Mouse (Mus musculus) heart, embryonic 15.5 days (tissue): Measurements from ENCODE around the gene Pink1. TPM values are rescaled to one million over a fixed set of nuclear protein-coding genes. Genes with fewer than 3 reads are reported as not detected.

Source experiments
- ATAC-seq: fragments of 200-750 bp; cut with Nextera tagmentation; replicated peaks from 2 replicates; pipeline ENCODE4 v1.8.0; 2017; ENCODE audit warnings: low read depth, moderate TSS enrichment; ENCODE audit not compliant: insufficient number of reproducible peaks, insufficient read depth, low FRiP score
- H3K27ac ChIP-seq: fragments of 300-500 bp; sonication (generic); 2 replicates; pipeline ENCODE4 v1.5.1; 2015; ENCODE audit warnings: mild to moderate bottlenecking, inconsistent platforms
- H3K27me3 ChIP-seq: fragments of 300-500 bp; sonication (generic); 2 replicates; pipeline ENCODE4 v1.6.1; 2015; ENCODE audit warnings: inconsistent platforms
- H3K36me3 ChIP-seq: fragments of 300-500 bp; sonication (generic); 2 replicates; pipeline ENCODE4 v1.6.1; 2015; ENCODE audit warnings: mild to moderate bottlenecking, inconsistent platforms
- H3K4me1 ChIP-seq: fragments of 300-500 bp; sonication (generic); replicated peaks from 2 replicates; pipeline ENCODE4 v1.6.1; 2015; ENCODE audit warnings: inconsistent platforms
- H3K4me2 ChIP-seq: fragments of 300-500 bp; sonication (generic); 2 replicates; pipeline ENCODE4 v1.6.1; 2015; ENCODE audit warnings: inconsistent platforms, mild to moderate bottlenecking, moderate library complexity
- H3K4me3 ChIP-seq: fragments of 300-500 bp; sonication (generic); 2 replicates; pipeline ENCODE4 v1.5.1; 2015; ENCODE audit warnings: mild to moderate bottlenecking, inconsistent platforms
- H3K9ac ChIP-seq: fragments of 300-500 bp; sonication (generic); 2 replicates; pipeline ENCODE4 v1.6.1; 2015; ENCODE audit warnings: mild to moderate bottlenecking, inconsistent platforms
- H3K9me3 ChIP-seq: fragments of 300-500 bp; sonication (generic); replicated peaks from 2 replicates; pipeline ENCODE4 v1.6.1; 2016; ENCODE audit warnings: inconsistent platforms
- WGBS: fragments of 180-500 bp; shearing (Covaris S2); methylation state at CpG from one replicate; pipeline ENCODE4 v1.1.7; 2015; ENCODE audit warnings: mixed read lengths; 5-methylcytosine and 5-hydroxymethylcytosine counted together
- polyA plus RNA-seq: library from polyadenylated mRNA; unstranded; fragments of >200 nt; fragmentation: Nextera tagmentation; extraction: Ambion mirVana; gene quantifications from 2 replicates; pipeline ENCODE4 v1.2.1, GENCODE M21; 2015

Gene Pink1
- polyA plus RNA-seq, 1 experiment from 2014 or later: 72.4 TPM

DNA sequence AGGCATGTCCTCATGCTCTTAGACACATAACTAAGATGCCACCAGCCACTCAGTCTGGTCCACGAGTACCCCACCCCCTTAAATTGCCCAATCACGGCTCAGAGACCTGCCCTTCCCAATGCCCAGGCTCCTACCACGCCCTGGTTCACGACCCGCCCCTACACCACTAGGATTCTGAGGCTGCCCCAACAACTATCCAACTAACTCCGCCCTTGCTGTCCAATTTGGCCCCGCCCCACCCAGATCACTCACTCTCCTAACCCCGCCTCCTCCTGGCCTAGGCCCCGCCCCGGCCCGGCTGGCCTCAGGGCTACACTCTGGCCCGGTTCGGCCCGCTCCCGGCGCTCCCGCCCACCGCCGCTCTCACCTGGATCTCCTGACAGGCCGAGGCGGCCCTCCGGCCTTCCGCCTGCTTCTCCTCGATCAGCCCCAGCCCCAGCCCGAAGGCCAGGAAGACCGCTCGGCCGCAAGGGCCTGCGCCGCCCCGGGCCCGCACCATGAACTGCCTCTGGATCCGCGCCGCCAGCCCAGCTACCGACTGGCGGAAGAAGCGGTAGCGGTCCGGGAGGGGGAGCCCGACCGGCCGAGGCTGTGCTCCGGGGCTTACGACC, 536 bp downstream of the Pink1 start:
- H3K27me3 ChIP-seq: no peaks in the 10 kb centered on the region
- WGBS: 0% methylated on average over 45 of the region's 45 CpGs
- peak overlapping the region; percentile 74 for H3K4me3 ChIP-seq
- H3K4me1 ChIP-seq: peaks cover 45% of the 10 kb centered on the region
- H3K4me2 ChIP-seq: peak overlapping the region; percentile 65
- H3K36me3 ChIP-seq: no peaks in the 10 kb centered on the region
- peak overlapping the region; percentile 86 for H3K9ac ChIP-seq
- H3K27ac ChIP-seq: peak overlapping the region; percentile 97
- peak; percentile 91 for ATAC-seq
- no peaks in the 10 kb centered on the region for H3K9me3 ChIP-seq

DNA sequence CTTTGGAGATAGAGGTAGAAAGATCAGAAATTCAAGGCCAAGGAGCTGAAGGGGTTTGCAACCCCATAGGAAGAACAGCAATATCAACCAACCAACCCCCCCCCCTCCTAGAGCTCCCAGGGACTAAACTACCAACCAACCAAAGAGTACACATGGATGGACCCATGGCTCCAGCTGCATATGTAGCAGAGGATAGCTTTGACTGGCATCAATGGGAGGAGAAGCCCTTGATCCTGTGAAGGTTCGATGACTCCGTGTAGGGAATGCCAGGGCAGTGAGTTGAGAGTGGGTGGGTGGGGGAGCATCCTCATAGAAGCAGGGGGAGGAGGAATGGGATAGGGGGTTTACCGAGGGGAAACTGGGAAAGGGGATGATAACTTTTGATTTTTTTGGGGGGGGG, 1.7 kb downstream of the Pink1 start:
- no peaks in the 10 kb centered on the region for H3K9me3 ChIP-seq
- 88% methylated on average over 3 of the region's 3 CpGs for WGBS
- H3K27ac ChIP-seq: peak overlapping the region; percentile 96
- H3K36me3 ChIP-seq: no peaks in the 10 kb centered on the region
- peaks cover 48% of the 10 kb centered on the region for H3K4me1 ChIP-seq
- ATAC-seq: no peak
- H3K4me2 ChIP-seq: peak overlapping the region; percentile 35; the same call in 1 of the 2 replicates
- no peak overlapping the region for H3K9ac ChIP-seq
- H3K4me3 ChIP-seq: no peak overlapping the region
- no peaks in the 10 kb centered on the region for H3K27me3 ChIP-seq

DNA sequence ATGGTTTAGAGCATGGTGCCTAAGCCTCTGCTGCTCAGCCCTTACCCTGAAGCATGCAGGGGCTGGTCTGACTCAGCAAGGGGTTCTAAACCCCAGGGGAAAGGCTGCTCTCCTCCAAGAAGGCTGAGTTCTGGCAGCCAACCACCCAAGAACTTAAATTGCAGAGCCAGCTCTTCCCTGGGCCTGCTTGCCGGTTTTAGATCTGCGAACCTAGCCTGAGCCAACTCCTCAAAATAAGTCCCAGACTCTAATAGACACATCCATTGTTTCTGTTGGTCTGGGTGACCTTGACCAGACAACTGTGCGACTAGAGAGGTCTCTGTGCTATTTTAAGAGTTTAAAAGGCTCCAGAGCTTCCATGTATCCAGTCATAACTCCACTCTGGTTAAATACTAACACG, 2.4 kb downstream of the Pink1 start:
- Histone ChIP-seq H3K4me3 (no peak overlapping the region), H3K9ac (no peak overlapping the region), H3K36me3 (no peaks in the 10 kb centered on the region), H3K4me1 (peaks cover 50% of the 10 kb centered on the region), H3K4me2 (peak overlapping the region; percentile 35), H3K27me3 (no peaks in the 10 kb centered on the region), H3K27ac (peak overlapping the region; percentile 96), H3K9me3 (no peaks in the 10 kb centered on the region)
- 38% methylated on average over 4 of the region's 4 CpGs for WGBS
- ATAC-seq: no peak

DNA sequence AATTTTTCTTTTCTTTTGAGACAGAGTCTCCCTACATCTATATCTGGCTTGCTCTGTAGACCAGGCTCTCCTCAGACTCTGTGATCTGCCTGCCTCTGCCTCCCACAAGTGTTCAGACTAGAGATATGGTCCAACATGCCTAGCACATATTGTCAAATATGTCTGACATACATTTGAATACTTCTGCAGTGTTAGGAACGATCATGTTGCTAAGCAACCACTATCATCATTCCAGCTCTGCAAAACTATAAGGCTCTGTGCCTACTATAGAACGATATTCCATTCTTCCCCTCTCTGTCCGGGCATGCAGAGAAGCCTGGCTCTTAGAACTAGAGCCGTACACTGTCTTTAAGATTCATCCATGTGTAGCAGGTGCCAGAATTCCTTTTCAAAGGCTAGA, 3.4 kb downstream of the Pink1 start:
- peaks cover 50% of the 10 kb centered on the region for H3K4me1 ChIP-seq
- 48% methylated on average over 4 of the region's 4 CpGs for WGBS
- no peaks in the 10 kb centered on the region; the same call in 1 of the 2 replicates for H3K36me3 ChIP-seq
- H3K9me3 ChIP-seq: no peaks in the 10 kb centered on the region
- H3K4me2 ChIP-seq: no peak overlapping the region
- H3K27ac ChIP-seq: peak overlapping the region; percentile 96
- H3K4me3 ChIP-seq: no peak overlapping the region
- no peak overlapping the region for H3K9ac ChIP-seq
- H3K27me3 ChIP-seq: no peaks in the 10 kb centered on the region
- no peak for ATAC-seq

DNA sequence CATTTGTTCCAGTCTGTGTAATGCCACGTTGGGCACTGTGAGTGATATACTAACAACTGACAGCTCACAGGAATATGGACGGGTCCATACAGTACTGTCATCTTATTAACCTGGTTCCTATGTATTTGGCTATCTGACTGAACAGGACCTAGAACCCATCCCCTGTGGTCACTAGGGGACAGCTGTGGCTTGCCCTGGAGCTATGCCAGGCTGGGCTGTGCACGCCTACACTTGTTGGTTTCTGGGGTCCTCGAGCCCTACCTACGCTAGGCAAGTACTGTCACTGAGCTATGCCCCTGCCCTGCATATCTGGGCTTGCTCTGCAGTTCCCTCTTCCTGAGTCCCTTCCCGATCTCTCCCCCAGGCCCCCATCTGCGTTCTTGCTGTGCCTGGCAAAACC, 4.6 kb downstream of the Pink1 start:
- no peak overlapping the region for H3K9ac ChIP-seq
- peaks cover 12% of the 10 kb centered on the region for H3K36me3 ChIP-seq
- 71% methylated on average over 7 of the region's 7 CpGs for WGBS
- H3K27me3 ChIP-seq: no peaks in the 10 kb centered on the region
- peaks cover 47% of the 10 kb centered on the region for H3K4me1 ChIP-seq
- no peak overlapping the region for H3K4me3 ChIP-seq
- 0 out of 2 replicates have a peak overlapping the region, but pooled peaks have one; percentile 5 for H3K27ac ChIP-seq
- no peaks in the 10 kb centered on the region for H3K9me3 ChIP-seq
- no peak overlapping the region for H3K4me2 ChIP-seq
- no peak for ATAC-seq

DNA sequence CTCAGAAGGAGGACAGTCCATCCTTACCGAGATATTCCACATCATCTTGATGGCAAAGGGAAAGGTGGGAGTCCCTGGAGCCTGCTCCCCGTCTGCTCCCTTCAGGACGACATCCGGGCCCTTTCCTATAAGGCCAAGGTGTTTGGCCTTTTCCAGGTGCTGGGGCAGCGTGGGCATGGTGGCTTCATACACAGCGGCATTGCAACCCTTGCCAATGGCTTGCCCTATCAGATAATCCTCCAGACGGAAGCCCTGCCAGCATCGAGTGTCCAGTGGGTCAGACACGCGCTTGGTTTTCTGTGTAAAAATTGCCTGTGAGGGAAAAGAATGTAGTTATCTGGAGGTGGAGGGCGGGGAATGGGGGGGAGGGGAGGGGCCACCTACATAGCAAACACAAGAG, 5.4 kb downstream of the Pink1 start:
- Histone ChIP-seq H3K27me3 (no peaks in the 10 kb centered on the region), H3K9me3 (no peaks in the 10 kb centered on the region), H3K36me3 (peaks cover 14% of the 10 kb centered on the region), H3K27ac (no peak overlapping the region), H3K4me2 (no peak overlapping the region), H3K9ac (no peak overlapping the region), H3K4me1 (peaks cover 45% of the 10 kb centered on the region), H3K4me3 (no peak overlapping the region)
- WGBS: 51% methylated on average over 11 of the region's 11 CpGs
- no peak for ATAC-seq

- Histone ChIP-seq H3K4me3 (no peak overlapping the region), H3K9ac (no peak overlapping the region), H3K4me1 (peaks cover 38% of the 10 kb centered on the region), H3K36me3 (peaks cover 26% of the 10 kb centered on the region), H3K4me2 (no peak overlapping the region), H3K27me3 (no peaks in the 10 kb centered on the region), H3K27ac (no peak overlapping the region), H3K9me3 (no peaks in the 10 kb centered on the region)
- WGBS: 36% methylated on average over 10 of the region's 10 CpGs
- no peak for ATAC-seq
Measured at GRCm38 (mm10) chr4:138319508-138319907, 6.6 kb downstream of the Pink1 start.

DNA sequence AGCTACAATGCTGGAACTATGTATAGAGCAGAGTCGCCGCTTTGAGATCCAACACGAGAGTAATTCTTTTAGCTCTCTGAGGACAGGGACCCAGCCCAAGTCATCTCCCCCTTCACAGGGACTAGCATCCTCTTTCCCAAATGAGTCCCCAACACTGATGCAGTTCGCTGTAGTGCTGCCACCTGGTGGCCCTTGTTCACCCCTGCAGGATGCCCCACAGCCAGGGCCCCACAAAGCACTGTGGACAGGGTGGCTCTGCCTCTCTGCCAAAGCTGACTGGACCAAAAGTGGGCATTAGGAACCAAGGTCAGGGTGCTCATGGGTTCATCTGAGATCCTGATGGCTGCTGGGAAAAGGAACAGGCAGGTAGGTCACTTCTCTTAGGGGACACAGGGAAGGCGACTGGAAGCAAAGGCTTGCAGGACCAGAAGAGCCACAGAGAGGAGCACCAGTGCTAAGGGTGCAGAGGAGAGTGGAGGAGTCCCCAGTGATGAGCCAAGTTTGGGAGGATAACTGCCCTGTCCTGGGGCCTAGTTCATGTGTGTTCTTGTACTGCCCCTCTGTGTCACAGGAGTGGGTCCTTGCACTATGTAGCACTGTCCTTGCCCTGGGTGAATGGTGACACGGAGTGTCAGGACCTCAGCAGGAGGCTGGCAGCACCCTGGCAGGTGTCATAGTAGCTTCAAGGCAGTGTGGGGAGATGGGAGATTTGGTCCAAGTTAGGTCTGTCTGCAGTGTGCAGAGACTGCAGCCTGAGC, 7.4 kb downstream of the Pink1 start:
- 47% methylated on average over 6 of the region's 6 CpGs for WGBS
- no peak overlapping the region for H3K4me2 ChIP-seq
- no peaks in the 10 kb centered on the region for H3K27me3 ChIP-seq
- ATAC-seq: no peak
- H3K9me3 ChIP-seq: no peaks in the 10 kb centered on the region
- H3K9ac ChIP-seq: no peak overlapping the region
- H3K27ac ChIP-seq: no peak overlapping the region
- H3K4me1 ChIP-seq: peaks cover 30% of the 10 kb centered on the region
- H3K4me3 ChIP-seq: no peak overlapping the region
- H3K36me3 ChIP-seq: peaks cover 34% of the 10 kb centered on the region

DNA sequence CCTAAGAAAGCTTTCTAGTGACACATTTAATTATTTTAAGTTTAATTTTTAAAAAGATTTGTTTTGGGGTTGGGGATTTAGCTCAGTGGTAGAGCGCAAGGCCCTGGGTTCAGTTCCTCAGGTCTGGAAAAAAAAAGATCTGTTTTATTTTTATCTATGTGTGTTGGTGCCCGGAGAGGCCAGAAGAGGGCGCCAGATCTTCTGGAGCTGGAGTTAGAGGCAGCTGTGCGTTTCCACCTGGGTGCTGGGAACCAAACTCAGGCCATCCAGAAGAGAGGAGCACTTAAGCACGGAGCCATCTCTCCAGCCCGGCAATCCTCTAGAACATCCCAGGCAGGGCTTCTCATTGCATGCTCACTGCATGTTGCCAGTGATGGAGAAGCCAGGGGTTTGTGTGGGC, 9.7 kb downstream of the Pink1 start:
- Histone ChIP-seq H3K4me1 (peaks cover 13% of the 10 kb centered on the region), H3K9me3 (no peaks in the 10 kb centered on the region), H3K27ac (no peak overlapping the region), H3K36me3 (peaks cover 56% of the 10 kb centered on the region), H3K27me3 (no peaks in the 10 kb centered on the region), H3K4me2 (no peak overlapping the region), H3K9ac (no peak overlapping the region), H3K4me3 (no peak overlapping the region)
- no peak for ATAC-seq
- WGBS: 93% methylated on average over 6 of the region's 6 CpGs

- ATAC-seq: no peak
- no peak overlapping the region for H3K27ac ChIP-seq
- H3K4me1 ChIP-seq: peaks cover 8% of the 10 kb centered on the region
- 65% methylated on average over 9 of the region's 9 CpGs for WGBS
- peaks cover 62% of the 10 kb centered on the region for H3K36me3 ChIP-seq
- no peak overlapping the region for H3K4me3 ChIP-seq
- no peaks in the 10 kb centered on the region for H3K27me3 ChIP-seq
- no peaks in the 10 kb centered on the region for H3K9me3 ChIP-seq
- no peak overlapping the region for H3K9ac ChIP-seq
- H3K4me2 ChIP-seq: no peak overlapping the region
Measured at GRCm38 (mm10) chr4:138315781-138316180, 10.3 kb downstream of the Pink1 start.

DNA sequence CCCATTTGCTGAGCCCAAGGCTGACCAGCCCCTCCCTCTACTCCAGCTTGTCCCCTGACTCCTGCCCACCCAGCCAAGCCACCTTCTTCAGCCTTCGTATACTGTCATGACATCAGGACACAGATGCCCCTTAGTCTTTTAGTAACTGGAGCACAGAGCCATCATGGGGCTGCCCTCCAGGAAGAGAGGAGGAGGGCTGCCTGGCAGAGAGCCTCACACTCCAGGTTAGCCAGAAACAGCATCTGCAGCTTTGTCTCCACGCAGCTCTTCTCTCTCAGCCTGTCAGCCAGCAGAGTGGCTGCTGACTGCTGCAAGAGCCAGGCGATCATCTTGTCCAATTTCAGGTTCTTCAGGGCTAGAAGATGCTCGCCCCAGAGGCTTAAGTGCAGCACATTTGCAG, 12.3 kb downstream of the Pink1 start:
- ATAC-seq: no peak

GRCm38 (mm10) chr4:138313021-138313420, 13.1 kb downstream of the Pink1 start:
- 85% methylated on average over 11 of the region's 11 CpGs for WGBS
- no peaks in the 10 kb centered on the region for H3K27me3 ChIP-seq
- H3K4me3 ChIP-seq: no peak overlapping the region
- H3K27ac ChIP-seq: no peak overlapping the region
- no peaks in the 10 kb centered on the region for H3K9me3 ChIP-seq
- H3K4me1 ChIP-seq: no peaks in the 10 kb centered on the region
- no peak overlapping the region for H3K4me2 ChIP-seq
- H3K9ac ChIP-seq: no peak overlapping the region
- peaks cover 81% of the 10 kb centered on the region for H3K36me3 ChIP-seq
- no peak for ATAC-seq

More for the DNA sequence above, 12.3 kb downstream of the Pink1 start:
- H3K9me3 ChIP-seq: no peaks in the 10 kb centered on the region
- H3K27ac ChIP-seq: no peak overlapping the region
- H3K4me3 ChIP-seq: no peak overlapping the region
- H3K27me3 ChIP-seq: no peaks in the 10 kb centered on the region
- H3K4me2 ChIP-seq: no peak overlapping the region
- 81% methylated on average over 4 of the region's 4 CpGs for WGBS
- no peaks in the 10 kb centered on the region for H3K4me1 ChIP-seq
- no peak overlapping the region for H3K9ac ChIP-seq
- peaks cover 77% of the 10 kb centered on the region for H3K36me3 ChIP-seq
